ENCODE assay signal across 25 mouse cellular contexts in the genomic region with DNA sequence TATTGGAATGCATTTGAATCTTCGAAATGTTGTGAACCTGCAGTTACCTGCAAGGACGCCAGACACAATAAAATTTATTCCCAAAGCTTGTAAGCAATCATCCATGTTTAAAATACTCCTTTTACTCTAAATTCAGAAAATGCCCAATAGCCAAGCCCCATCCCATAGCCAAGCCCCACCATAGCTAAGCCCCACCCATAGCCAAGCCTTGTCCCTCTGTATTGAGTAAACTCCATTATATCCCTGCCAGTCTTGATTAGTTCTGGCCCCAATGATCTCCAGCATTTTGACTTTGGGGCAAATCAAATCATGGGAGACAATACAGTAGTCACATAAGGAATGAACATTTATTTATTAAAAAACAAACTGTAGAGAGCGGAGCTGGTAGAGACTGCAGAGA.
"Had no signal": no experiment of that assay in that cellular context is flagged by ENCODE, and none has a peak within 500 bp of the region (broad histone marks: within the 10 kb centered on the region; RNA-seq: fewer than 3 reads in every experiment).

No protein-coding gene starts in this region.

- H3K9ac ChIP-seq: forebrain, postnatal 0 days; heart, embryonic 13.5 days; heart, embryonic 15.5 days; hindbrain, embryonic 13.5 days; hindbrain, embryonic 15.5 days; kidney, embryonic 15.5 days; limb, embryonic 13.5 days had no signal

- H3K36me3 ChIP-seq: heart, embryonic 13.5 days; heart, embryonic 15.5 days; hindbrain, embryonic 13.5 days; hindbrain, embryonic 15.5 days; kidney, embryonic 15.5 days; limb, embryonic 13.5 days had no signal

- H3K4me2 ChIP-seq: heart, embryonic 11.5 days; heart, embryonic 13.5 days; heart, embryonic 15.5 days; hindbrain, embryonic 13.5 days; hindbrain, embryonic 15.5 days; kidney, embryonic 15.5 days; limb, embryonic 13.5 days had no signal

- H3K27ac ChIP-seq: heart, adult 2 months; heart, embryonic 13.5 days; heart, embryonic 15.5 days; hindbrain, embryonic 13.5 days; hindbrain, embryonic 15.5 days; hindbrain, postnatal 0 days; kidney, embryonic 15.5 days; kidney, postnatal 0 days; limb, embryonic 13.5 days had no signal

- H3K27me3 ChIP-seq: heart, embryonic 13.5 days; heart, embryonic 15.5 days; hindbrain, embryonic 13.5 days; hindbrain, embryonic 15.5 days; kidney, embryonic 15.5 days; limb, embryonic 13.5 days had no signal

- DNase-seq: forebrain, postnatal 0 days; gastrocnemius, postnatal 14 days; gastrocnemius, postnatal 36 days; heart, adult 11 months; heart, adult 2 months; heart, postnatal 14 days; heart, postnatal 36 days; kidney, adult 11 months; kidney, adult 2 months; kidney, adult 9 months; kidney, postnatal 14 days; kidney, postnatal 36 days; layer of hippocampus, adult 9-11 months; layer of hippocampus, postnatal 36 days; left cerebral cortex, postnatal 4 days had no signal

- H3K9me3 ChIP-seq: heart, embryonic 13.5 days; heart, embryonic 15.5 days; hindbrain, embryonic 13.5 days; hindbrain, embryonic 15.5 days; kidney, embryonic 15.5 days; limb, embryonic 13.5 days had no signal

- ATAC-seq: forebrain, postnatal 0 days; hindbrain, postnatal 0 days; intestine, embryonic 16.5 days had no signal

- H3K4me3 ChIP-seq: heart, adult 2 months; heart, embryonic 13.5 days; heart, embryonic 15.5 days; hindbrain, embryonic 13.5 days; hindbrain, embryonic 15.5 days; kidney, embryonic 15.5 days; limb, embryonic 13.5 days had no signal

- H3K4me1 ChIP-seq: heart, embryonic 13.5 days; heart, embryonic 15.5 days; hindbrain, embryonic 13.5 days; hindbrain, embryonic 15.5 days; kidney, embryonic 15.5 days; limb, embryonic 13.5 days had no signal
